Mouse (Mus musculus) spleen, adult 12 weeks (tissue): ENCODE results near the gene Grik1.

Experiments used
- DNase-seq: peaks from one replicate; pipeline ENCODE4 v3.0.0; 2022; ENCODE audit warnings: low spot score

The Grik1 gene

DNA sequence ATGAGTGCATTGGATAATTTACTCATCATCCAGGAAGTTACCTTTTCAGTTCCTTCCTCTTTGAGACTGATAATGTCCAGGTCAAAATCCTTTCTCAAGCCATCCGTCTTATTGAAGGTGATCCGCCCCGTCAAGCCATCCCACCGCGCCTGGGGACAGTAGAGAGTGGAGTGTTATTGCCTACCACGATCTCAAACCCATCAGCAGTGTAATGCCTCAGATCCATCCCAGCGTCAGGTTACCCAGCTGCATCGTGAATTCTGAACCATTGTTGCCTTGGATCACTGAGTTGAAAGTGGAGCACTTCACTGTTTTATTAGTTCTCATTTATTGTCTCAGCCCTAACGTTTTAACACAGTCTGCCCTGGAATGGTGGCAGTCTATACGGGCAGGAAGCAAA, 332.6 kb downstream of the Grik1 start:
- no peak for DNase-seq

DNA sequence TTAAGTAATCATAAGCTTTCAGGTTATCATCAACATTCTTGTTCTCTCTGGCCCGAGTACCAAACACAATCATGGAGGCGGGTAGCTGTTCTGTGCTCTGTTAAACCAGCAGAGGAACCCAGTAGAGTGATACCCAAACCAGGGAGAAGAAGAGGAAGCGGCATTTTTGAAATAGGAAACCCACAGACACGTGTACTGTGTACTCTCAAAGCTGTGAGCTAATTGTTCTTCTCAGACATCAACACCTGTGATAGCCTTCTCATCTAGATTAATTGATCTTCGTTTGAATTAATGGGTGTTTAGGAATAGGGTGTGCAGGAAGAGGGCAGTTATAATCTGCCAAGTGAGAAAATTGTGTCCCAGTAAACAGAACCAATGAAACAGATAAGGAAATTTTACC, 333.9 kb downstream of the Grik1 start:
- no peak for DNase-seq

DNA sequence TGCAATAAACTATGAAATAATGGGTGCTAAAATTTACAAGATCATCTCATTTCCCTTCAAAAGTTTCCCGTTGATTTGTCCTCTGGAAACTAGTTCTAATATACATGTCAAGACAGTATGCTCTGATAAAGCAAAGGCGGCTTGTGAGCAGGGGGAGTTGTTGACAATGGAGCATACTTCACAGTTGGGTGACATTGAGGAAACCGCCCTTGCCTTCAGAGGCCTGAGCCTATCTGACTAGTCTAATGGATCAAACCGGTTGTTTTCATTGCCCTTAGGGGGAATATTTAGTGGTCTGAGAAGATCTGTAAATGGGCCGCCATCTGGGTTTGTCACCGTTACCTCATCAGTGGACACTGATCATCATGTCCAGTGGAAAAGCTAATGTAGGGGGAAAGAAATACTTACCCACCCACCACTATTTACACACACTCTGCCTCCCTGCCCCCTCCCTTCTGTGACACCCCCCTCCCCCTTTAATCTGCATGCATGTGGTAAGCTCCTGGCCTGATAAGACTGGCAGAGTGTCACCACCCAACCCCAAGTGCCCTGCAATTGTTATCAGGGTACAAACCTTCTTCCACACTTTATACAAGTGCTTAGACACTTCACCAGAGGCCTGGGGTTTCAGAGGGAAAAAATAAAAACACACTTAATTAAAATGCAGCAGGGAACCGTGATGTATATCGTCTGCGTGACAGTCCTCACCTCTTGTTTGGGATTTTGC, 335.2 kb downstream of the Grik1 start:
- no peak for DNase-seq

DNA sequence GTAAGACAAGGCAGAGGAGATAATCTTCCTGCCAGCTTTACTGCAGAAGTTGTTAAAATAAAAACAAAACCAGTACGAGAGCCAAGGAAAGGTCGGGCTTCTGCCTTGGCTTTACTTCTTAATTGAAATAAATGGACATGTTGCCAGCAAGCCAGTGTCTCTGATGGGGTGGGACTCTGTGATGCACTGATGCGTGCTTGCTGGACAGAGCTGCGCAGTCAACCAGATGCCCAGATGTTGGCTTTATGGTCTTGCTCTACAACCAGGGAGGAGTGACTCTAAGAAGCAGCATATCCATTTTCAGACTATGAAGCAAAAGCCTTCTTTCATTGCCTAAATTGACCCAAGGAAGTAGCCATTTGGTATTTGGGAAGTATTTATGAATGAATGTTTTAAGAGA, 336.9 kb downstream of the Grik1 start:
- DNase-seq, result no peak

DNA sequence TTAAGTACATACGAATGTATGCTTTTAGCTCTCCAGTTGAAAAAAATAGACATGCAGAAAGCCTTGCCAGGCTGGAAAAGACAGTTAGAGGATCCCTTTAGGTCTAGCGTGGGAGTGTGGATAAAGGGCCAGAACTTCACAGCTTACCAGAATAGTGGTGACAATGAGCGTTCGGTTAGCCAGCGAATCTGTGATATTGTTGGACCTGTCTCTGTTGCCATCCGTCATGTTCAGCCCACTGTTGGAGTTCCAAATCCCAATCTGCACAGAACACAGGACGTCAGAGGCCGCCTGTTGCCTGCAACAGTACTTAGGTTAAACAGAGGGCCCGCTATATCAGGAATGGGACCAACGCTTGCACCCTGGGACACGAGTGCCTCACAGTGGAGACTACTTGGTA, 340.2 kb downstream of the Grik1 start:
- DNase-seq, result no peak

DNA sequence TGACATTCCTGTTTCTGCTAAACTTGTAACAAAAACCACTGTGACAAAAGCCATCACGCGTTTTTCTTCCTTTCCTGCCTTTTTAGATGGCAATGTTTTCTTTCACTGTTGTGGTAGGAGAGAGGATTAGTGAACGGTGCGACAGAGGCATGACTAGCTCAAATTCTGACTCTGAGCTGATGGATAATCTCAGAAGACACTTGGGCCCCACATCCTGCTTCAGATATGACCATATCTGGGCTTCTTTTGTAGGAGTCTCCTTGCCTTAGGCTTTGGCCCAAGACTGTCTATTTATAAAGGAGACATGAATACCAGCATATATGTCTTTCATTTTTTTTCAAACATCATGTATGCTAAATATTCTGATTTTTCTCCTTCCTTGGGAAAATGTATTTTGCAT, 341.9 kb downstream of the Grik1 start:
- no peak for DNase-seq

DNA sequence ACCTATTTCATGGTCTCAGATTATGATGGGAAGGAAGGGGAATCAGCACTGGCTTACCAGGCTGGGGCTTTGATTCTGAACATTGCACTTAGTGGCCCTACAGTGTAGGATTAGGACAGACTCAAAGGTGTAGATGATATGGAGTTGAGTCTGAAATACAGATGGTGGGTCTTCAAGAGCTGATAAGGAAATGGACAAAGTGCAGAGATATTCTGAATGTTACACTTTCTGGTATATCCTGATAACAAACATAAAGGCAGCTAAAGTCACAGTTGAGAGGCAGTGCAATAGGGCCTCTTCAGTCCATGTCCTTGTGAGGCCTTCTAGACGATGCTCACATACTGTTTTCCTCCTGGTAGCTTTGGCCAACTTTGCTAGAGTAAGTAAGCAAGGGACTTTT, 345.7 kb downstream of the Grik1 start:
- no peak for DNase-seq

DNA sequence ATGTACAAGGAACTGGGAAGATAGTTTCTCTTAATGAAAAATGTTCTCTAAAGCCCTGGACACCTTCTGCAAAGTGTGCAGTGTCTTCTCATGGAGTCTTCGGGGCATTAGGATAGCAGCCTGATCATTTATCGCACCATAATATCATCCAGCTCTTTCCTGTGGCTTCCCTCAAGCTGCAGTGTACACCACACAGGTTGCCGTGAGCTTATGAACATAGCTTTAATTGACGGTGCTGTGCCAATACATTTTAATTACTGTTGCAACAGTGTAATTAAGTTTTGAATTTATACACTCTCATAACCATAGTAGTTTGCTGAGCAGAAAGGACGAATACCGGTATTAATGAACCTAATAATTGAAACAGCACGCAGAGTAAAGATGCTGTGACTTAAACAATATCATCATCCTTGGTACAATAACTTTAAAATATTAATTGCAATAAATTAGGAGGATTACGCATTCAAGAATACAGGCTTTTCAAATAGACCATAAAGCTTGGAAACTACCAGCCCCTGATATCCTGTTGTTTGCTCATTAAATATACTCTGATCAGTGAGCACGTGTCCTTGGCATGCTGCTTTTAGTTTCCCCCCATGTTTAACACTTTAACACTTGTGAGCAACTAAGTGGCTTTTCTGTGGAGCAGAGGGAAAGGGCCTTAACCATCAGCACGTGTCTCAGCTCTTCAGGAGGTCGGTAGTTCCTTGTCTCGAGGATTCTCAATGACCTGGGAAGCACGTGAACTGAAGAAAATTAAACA, 347.8 kb downstream of the Grik1 start:
- no peak for DNase-seq

DNA sequence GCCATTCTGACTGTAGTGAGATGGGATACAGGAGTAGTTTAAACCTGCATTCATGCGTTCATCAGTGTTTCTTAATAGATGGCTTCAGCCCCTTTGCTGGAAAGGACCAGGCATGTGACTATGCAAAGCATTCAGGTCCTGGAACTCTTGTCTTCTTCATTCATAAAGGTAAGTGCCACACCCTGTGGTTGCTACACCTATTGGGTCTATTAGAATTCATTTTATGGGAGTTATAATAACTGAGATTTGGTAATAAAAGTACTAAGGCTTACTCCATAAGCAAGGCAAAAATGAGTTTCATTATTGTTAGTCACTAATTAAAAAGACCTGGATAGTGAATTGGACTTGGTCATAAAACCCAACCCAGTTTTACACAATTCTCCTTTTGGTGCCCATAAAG, 355.4 kb downstream of the Grik1 start:
- no peak for DNase-seq

DNA sequence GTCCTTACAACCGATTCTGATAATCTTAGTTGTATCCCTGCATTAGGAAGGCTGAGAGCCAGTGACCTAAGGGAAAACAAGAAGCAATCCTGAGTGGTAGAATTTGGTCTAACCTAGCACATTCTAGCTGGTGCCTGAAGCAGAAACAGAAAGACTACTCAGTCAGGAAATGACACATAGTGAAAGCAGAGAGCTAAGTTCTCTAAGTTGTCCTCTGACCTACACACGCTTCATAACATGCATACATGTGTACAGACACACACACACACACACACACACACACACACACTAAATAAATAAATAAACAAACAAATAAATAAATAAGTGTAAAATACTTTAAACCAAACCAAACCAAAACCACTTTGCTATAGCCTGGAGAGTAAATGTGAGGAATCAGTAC, 358.7 kb downstream of the Grik1 start:
- no peak for DNase-seq

DNA sequence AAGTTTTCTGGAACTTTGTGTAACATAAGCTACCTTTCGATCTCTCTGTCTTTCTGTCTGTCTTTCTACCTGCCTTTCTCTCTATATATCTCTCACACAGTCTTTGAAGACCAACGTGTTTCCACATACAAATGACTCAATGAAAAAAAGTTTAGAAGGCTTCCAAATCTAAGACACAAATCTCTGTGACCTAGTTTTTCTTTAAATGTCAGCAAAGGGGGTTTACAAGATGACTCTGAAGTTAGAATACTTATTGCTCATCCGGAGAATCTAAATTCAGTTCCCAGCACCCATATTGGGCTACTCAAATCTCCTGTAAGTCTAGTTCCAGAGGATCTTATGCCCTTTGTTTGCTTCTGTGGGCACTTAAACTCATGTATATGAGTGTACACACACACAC, 359.5 kb downstream of the Grik1 start:
- no peak for DNase-seq

DNA sequence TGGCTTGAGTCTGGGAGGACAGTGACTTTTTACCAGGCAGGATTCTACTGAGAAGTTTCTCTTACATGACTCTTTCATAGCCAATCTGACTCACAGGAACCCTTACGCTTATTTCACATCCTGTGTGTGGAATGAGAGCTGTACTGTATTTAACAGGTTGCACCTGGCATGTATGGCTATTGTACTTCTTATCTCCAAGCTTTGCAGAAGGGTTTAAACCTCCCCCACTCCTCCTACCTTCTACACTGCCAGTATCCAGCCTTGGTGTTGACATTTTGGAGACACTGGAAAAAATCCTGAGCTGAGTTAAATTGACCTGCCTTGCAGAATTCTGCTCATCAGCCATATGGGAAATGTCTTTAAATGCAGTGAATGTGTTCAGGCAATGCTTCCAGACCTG, 361.4 kb downstream of the Grik1 start:
- no peak for DNase-seq

DNA sequence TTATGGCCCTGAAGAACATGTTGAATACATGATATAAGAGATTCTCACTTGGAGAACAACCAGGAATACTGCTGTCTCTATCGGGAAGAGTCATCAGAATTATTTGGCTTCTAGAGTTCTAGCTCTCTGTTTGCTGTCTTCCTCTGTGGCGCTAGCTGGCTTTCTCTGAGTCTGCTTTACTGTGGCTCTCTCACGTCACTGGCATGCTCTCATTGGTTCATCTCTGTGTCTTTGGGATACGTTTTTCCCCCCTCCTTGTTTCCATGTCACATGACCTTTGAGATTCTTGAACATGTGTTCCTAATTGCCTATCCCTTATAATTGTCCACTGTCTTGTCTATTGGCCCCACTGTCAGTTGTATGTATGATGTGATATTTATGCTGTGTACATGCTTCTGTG, 372.2 kb downstream of the Grik1 start:
- DNase-seq, result no peak

DNA sequence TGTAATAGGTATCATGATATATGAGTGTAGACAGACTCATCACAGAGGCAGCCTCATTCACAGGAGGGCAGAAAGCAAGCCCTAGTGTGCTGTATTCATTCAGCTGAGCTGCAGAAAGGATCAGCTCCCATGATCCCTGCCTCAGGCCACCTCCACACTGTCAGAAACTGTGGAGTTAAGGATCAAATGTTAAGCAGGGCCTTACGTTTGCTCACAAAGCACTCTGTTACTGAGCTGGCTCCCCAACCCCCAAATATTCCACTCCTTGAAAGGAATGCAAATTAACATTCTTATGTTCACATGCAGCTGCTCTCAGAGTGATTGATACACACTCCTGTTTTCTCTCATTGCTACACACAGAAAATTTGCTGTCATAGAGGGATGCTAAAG, 372.9 kb downstream of the Grik1 start:
- DNase-seq, result no peak

DNA sequence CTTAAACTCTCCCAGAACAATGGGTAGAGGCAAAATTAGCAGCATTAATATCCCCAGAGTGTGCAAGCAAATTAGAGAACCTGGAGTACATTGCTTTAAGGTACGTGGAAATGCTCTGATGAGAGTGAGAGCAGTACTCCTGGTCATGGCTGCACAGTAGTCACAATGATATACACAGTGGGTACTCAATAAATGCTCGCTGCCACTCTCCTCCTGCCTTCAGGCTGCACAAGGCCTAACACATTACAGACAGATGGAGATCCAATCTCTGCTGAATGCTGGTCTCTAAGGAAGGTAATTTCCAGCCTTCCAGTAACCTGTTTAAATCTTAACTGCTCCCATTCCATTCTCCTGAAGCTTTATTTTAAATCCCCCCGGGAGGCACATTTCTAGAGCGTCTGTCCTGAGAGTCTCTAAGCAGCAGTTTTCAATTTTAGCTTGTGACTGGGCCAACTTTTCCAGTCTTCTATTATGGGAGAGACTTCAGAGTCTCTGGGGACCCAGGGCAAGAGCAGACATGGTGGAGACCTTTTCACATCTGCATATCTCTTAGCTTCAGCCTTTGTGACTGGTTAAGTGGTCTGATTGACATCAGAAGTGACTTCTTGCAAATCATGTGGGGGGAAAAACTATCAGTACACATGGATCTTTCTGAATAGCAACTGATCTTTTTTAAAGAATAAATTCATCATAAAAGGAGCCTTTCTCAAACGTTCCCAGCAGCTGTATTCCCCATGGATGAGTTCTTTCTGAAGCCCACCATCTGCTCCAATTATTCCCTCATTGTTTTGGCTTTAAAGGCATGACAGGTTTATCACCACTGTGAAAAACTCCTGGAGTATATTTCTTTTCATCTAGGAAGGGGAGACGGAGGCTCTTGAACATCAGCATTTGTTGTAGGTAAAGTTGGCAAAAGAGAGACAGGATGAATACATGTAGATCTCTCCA, 373.6 kb downstream of the Grik1 start:
- no peak for DNase-seq

DNA sequence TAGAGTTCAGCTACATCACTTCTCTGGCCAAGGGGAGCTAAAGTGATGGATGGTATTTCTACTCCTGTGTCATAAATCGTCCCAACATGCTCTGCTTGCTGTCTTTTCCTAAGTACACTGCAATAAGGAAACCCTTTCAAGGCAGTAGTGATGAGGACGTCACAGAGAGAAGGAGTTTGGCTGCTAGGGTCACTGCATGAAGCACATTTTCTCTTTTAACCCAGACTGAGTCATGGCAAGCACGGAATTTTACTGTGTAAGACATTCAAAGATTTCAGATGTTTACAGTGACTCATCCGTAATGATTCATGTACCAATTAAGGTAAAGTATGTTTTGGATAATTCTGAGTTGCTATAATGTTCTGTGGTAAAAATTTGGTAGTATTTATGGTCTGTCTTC, 374.9 kb downstream of the Grik1 start:
- DNase-seq, result no peak

DNA sequence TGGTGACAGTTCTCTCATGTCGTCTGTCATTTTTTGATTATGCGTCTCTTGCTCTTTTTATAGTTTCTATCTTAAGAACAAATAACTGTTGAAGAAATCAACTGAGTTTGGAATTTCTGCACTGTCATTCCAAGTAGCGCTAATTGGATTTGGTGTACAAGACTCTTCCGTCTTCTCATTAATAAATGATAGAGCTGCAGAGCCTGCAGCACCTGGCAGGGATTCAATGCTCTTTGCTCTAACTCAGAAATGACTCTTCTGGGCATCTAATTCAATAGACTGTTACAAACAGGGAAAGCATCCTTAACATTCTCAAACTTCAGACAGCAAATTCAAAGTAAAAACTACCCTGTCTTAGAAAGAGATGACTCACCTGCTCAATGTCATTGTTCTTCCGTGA, 376.3 kb downstream of the Grik1 start:
- DNase-seq, result no peak

DNA sequence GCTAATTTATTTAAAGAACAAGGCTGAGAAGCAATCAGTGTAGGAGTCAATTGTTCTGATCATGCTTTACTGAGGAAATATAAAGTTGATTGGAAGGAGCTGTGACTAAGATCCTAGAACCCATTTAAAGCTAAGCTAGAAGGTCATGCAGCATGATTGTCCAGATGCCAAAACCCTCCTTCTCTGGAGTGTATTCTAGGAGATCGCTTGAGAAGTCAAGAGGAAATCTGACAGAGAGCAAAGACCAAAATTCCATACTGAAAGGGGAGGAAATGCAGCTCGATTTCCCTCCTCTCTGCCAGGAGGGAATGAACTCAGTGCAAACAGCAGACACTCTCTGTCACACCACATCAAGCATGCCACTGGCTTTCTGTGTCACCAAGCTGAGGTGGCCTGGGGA, 378.9 kb downstream of the Grik1 start:
- DNase-seq, result no peak

DNA sequence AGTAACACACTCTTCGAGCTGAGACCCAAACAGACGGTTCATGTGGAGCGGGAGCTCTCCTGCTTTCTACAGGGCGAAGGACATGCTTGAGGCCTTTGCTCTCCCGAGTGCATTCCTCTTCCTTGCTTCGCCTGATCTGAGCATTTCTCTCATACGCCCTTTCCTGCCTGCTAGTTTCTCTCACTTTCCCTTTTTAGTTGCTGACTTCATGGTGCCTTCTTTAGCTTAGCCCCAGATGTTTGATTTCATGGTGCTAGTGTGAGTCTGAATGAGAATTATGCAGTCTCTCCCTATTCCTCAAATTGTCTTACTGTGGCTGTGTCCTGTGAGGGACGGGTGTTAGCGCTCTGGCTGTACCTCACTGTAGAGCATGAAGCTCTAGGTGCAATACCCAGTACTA, 388.0 kb downstream of the Grik1 start:
- no peak for DNase-seq

DNA sequence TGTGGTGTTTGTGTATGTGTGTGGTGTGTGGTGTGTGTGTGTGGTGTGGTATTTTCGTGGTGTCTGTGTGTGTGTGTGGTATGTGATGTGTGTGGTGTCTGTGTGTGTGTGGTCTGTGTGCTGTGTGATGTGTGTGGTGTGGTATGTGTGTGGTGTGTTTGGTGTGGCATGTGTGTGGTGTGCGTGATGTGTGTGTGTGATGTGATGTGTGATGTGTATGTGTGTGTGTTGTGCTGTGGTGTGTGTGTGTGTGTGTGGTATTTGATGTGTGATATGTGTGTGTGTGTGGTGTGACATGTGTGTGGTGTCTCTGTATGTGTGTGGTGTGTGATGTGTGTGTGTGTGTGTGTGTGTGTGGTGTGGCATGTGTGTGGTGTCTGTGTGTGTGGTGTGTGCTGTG, 388.9 kb downstream of the Grik1 start:
- DNase-seq, result no peak

DNA sequence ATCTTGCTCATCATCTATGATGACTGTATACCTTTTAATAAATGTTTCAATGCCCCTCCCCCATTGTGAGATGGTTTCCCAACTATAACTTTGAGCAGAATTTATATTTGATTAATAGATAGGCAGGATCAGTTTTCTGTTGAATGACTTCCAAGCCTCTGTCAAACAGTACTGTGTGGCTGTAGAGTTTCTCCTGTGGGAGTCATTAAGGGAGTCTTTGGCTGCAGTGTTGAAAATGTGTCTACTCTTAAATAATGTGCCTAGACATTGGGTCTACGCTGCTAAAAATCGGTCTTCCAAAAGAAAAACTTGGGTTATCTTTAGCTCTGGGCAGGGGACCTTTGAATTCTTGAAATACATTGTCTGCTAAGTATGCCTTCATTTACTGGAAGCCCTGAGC, 414.1 kb downstream of the Grik1 start:
- DNase-seq, result no peak

DNA sequence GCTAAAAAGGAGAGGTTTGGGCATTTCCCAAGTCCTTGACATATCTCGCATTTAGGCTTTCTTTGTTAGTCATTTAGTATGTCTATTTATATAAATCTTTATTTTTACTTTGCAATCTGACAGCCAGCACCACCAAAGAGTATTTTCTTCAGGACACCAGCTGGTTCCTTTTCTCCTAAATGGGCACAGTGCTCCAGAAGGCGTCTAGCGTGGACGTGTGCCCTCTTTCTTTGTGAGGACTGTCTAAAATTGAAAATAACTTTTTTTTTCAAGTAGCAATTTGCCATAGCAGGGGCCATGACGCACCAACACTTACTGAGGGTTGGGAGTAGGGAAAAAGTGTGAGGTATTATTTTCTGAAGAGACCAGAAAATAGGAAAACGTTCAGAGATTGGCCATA, 425.5 kb downstream of the Grik1 start:
- DNase-seq, result no peak

DNA sequence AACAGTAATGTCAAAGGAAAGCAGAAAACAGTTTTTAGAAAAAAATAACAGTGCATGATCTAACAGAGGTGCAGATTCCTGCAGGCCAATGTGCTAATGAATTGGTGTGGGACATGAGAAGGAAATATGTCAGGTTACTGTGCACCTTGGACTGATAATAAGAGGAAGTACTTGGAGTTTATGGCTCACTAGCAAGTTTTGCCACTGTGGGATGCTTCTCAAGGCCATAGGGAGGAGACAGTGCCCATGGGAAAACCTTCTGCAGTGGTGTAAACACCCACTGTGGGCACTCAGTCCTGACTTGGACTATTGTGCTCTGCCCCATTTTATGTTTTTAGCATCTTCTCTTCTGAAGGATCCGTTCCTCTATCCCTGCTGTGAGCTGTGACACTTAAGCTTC, 428.3 kb downstream of the Grik1 start:
- DNase-seq, result no peak
